Mouse (Mus musculus) liver, embryonic 15.5 days (tissue): Measurements from ENCODE around the gene Tas2r140. TPM values are rescaled to one million over a fixed set of nuclear protein-coding genes. Genes with fewer than 3 reads are reported as not detected.

ENCODE experiments used
- ATAC-seq: fragments of 200-750 bp; cut with Nextera tagmentation; 2 replicates; pipeline ENCODE4 v1.8.0; 2017; ENCODE audit warnings: moderate number of reproducible peaks, mild to moderate bottlenecking, moderate library complexity; ENCODE audit not compliant: insufficient read depth
- H3K27ac ChIP-seq: fragments of 300-500 bp; sonication (generic); replicated peaks from 2 replicates; pipeline ENCODE4 v1.5.1; 2015; ENCODE audit warnings: mild to moderate bottlenecking, inconsistent platforms
- H3K27me3 ChIP-seq: fragments of 300-500 bp; sonication (generic); 2 replicates; pipeline ENCODE4 v1.6.1; 2015; ENCODE audit warnings: mild to moderate bottlenecking, inconsistent platforms
- H3K36me3 ChIP-seq: fragments of 300-500 bp; sonication (generic); replicated peaks from 2 replicates; pipeline ENCODE4 v1.6.1; 2015; ENCODE audit warnings: moderate library complexity, mild to moderate bottlenecking, inconsistent platforms
- H3K4me1 ChIP-seq: fragments of 300-500 bp; sonication (generic); replicated peaks from 2 replicates; pipeline ENCODE4 v1.6.1; 2015; ENCODE audit warnings: inconsistent platforms
- H3K4me2 ChIP-seq: fragments of 300-500 bp; sonication (generic); 2 replicates; pipeline ENCODE4 v1.6.1; 2015; ENCODE audit warnings: moderate library complexity, mild to moderate bottlenecking, inconsistent platforms
- H3K4me3 ChIP-seq: fragments of 300-500 bp; sonication (generic); replicated peaks from 2 replicates; pipeline ENCODE4 v1.5.1; 2015; ENCODE audit warnings: mild to moderate bottlenecking, inconsistent platforms
- H3K9ac ChIP-seq: fragments of 300-500 bp; sonication (generic); 2 replicates; pipeline ENCODE4 v1.6.1; 2015; ENCODE audit warnings: moderate library complexity, mild to moderate bottlenecking, inconsistent platforms
- H3K9me3 ChIP-seq: fragments of 300-500 bp; sonication (generic); replicated peaks from 2 replicates; pipeline ENCODE4 v1.6.1; 2016; ENCODE audit warnings: inconsistent platforms
- WGBS: fragments of 180-500 bp; shearing (Covaris S2); methylation state at CpG from one replicate; pipeline ENCODE4 v1.1.7; 2015; ENCODE audit warnings: mixed read lengths; ENCODE audit not compliant: insufficient replicate concordance; 5-methylcytosine and 5-hydroxymethylcytosine counted together
- polyA plus RNA-seq: library from polyadenylated mRNA; unstranded; fragments of >200 nt; fragmentation: Nextera tagmentation; extraction: Ambion mirVana; gene quantifications from 2 replicates; pipeline ENCODE4 v1.2.1, GENCODE M21; 2015

The Tas2r140 gene
- not detected in 2 replicates for polyA plus RNA-seq

GRCm38 (mm10) chr6:133055716-133056115 lies at the start of gene Tas2r140:
TSS of gene Tas2r140 (minus strand) at chr6:133055816.
- H3K4me2 ChIP-seq = no peak within 1 kb of the TSS
- no peak within 1 kb of the TSS for H3K9ac ChIP-seq
- H3K4me3 ChIP-seq = no peak within 1 kb of the TSS
- ATAC-seq = no peak
- H3K9me3 ChIP-seq = no peaks in the 10 kb centered on the region
- no peaks in the 10 kb centered on the region for H3K4me1 ChIP-seq
- no peak within 1 kb of the TSS for H3K27ac ChIP-seq
- no peaks in the 10 kb centered on the region for H3K36me3 ChIP-seq
- H3K27me3 ChIP-seq = no peaks in the 10 kb centered on the region

GRCm38 (mm10) chr6:133104609-133104921 lies 48.9 kb upstream of the Tas2r140 start, which contains the start of gene Smim10l1:
TSS of gene Smim10l1 (plus strand) at chr6:133104909.
- Histone ChIP-seq H3K27me3 (no peaks in the 10 kb centered on the region), H3K36me3 (0 out of 2 replicates have a peak, but pooled peaks cover 4% of the 10 kb centered on the region), H3K9ac (peak within 1 kb of the TSS; percentile 72), H3K4me3 (peak within 1 kb of the TSS; percentile 76), H3K27ac (peak within 1 kb of the TSS; percentile 80), H3K4me2 (peak within 1 kb of the TSS; percentile 72), H3K9me3 (no peaks in the 10 kb centered on the region), H3K4me1 (0 out of 2 replicates have a peak, but pooled peaks cover 2% of the 10 kb centered on the region)
- ATAC-seq = no peak

GRCm38 (mm10) chr6:133102430-133102829 lies 46.8 kb upstream of the Tas2r140 start:
- H3K9me3 ChIP-seq = no peaks in the 10 kb centered on the region
- no peak overlapping the region for H3K4me3 ChIP-seq
- no peak overlapping the region for H3K4me2 ChIP-seq
- WGBS = 32% methylated on average over 1 of the region's 1 CpGs
- H3K4me1 ChIP-seq = 0 out of 2 replicates have a peak, but pooled peaks cover 2% of the 10 kb centered on the region
- H3K27me3 ChIP-seq = no peaks in the 10 kb centered on the region
- H3K9ac ChIP-seq = no peak overlapping the region
- no peak overlapping the region for H3K27ac ChIP-seq
- 0 out of 2 replicates have a peak, but pooled peaks cover under 1% of the 10 kb centered on the region for H3K36me3 ChIP-seq
- ATAC-seq = no peak

DNA sequence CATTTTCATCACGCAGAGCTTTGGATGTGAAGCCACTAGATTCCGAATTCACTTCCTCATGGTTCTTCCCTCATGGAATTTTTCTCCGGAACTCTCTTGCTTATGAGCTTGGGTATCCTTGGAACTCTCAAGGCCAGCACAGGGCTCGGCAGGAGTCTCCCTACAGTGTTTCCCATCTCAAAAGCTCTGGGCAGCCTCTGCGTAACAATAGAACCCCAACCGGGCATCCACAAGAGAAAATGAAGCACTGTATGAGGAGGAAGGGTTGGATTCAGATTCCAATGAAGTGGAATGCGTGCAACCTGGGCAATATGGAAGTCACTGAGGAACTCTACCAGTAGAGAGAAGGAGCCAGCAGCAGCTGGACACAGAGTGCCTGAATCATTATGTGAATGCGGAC lies 36.6 kb upstream of the Tas2r140 start:
- Histone ChIP-seq H3K9ac (no peak overlapping the region), H3K27ac (no peak overlapping the region), H3K9me3 (no peaks in the 10 kb centered on the region), H3K36me3 (no peaks in the 10 kb centered on the region), H3K27me3 (no peaks in the 10 kb centered on the region), H3K4me1 (no peaks in the 10 kb centered on the region), H3K4me3 (no peak overlapping the region), H3K4me2 (no peak overlapping the region)
- 71% methylated on average over 8 of the region's 8 CpGs for WGBS
- ATAC-seq = no peak

- WGBS = 51% methylated on average over 2 of the region's 2 CpGs
- Histone ChIP-seq H3K9ac (no peak within 1 kb of the TSS), H3K4me1 (no peaks in the 10 kb centered on the region), H3K9me3 (no peaks in the 10 kb centered on the region), H3K27ac (no peak within 1 kb of the TSS), H3K36me3 (no peaks in the 10 kb centered on the region), H3K4me3 (no peak within 1 kb of the TSS), H3K27me3 (no peaks in the 10 kb centered on the region), H3K4me2 (no peak within 1 kb of the TSS)
- ATAC-seq = no peak
Measured at GRCm38 (mm10) chr6:133037001-133037400, 18.6 kb downstream of the Tas2r140 start, which contains the start of gene Tas2r103. TSS of gene Tas2r103 (minus strand) at chr6:133037101.

Other genes starting within 250 kb of the Tas2r140 start
- not detected in 2 replicates for gene Tas2r123, start 208.7 kb downstream of the Tas2r140 start, polyA plus RNA-seq
- gene Tas2r116, start 200.4 kb downstream of the Tas2r140 start, polyA plus RNA-seq = not detected in 2 replicates
- not detected in 2 replicates for gene Tas2r110, start 187.8 kb downstream of the Tas2r140 start, polyA plus RNA-seq
- gene Tas2r113, start 162.8 kb downstream of the Tas2r140 start, polyA plus RNA-seq = not detected in 2 replicates
- not detected in 2 replicates for gene Tas2r125, start 146.2 kb downstream of the Tas2r140 start, polyA plus RNA-seq
- gene Tas2r129, start 104.7 kb downstream of the Tas2r140 start, polyA plus RNA-seq = not detected in 2 replicates
- not detected in 2 replicates for gene Tas2r131, start 97.9 kb downstream of the Tas2r140 start, polyA plus RNA-seq
- not detected in 2 replicates for gene Tas2r109, start 74.9 kb downstream of the Tas2r140 start, polyA plus RNA-seq
- not detected in 2 replicates for gene Tas2r103, start 18.7 kb downstream of the Tas2r140 start, polyA plus RNA-seq
- gene Smim10l1, start 49.1 kb upstream of the Tas2r140 start, polyA plus RNA-seq = 27.5 and 27.7 TPM in 2 replicates
- gene 5530400C23Rik, start 236.4 kb upstream of the Tas2r140 start, polyA plus RNA-seq = not detected in 2 replicates